Mouse (Mus musculus): ENCODE data around the gene Nrxn1.

- TF ChIP-seq CTCF (IDR thresholded peaks at IDR 0.05; ENCODE audit: low read depth) = no peak
- TF ChIP-seq EP300 (optimal IDR thresholded peaks at IDR 0.05) = no peak
These were observed 638.0 kb downstream of the Nrxn1 start for GRCm38 (mm10) chr17:90454738-90455408.
